Mouse (Mus musculus) liver, embryonic 18 days (tissue): ENCODE measurements around the gene Mtfp1. TPM values are rescaled to one million over a fixed set of nuclear protein-coding genes. Genes with fewer than 3 reads are reported as not detected.

Experiments used
- polyA plus RNA-seq: library from polyadenylated mRNA; depleted of rRNA; stranded (reverse); fragments of >200 nt; gene quantifications from 2 replicates; pipeline ENCODE4 v1.2.3, GENCODE M21; 2012; rRNA removed

Gene Mtfp1
- 13.4 and 13.6 TPM in 2 replicates for polyA plus RNA-seq

DNA sequence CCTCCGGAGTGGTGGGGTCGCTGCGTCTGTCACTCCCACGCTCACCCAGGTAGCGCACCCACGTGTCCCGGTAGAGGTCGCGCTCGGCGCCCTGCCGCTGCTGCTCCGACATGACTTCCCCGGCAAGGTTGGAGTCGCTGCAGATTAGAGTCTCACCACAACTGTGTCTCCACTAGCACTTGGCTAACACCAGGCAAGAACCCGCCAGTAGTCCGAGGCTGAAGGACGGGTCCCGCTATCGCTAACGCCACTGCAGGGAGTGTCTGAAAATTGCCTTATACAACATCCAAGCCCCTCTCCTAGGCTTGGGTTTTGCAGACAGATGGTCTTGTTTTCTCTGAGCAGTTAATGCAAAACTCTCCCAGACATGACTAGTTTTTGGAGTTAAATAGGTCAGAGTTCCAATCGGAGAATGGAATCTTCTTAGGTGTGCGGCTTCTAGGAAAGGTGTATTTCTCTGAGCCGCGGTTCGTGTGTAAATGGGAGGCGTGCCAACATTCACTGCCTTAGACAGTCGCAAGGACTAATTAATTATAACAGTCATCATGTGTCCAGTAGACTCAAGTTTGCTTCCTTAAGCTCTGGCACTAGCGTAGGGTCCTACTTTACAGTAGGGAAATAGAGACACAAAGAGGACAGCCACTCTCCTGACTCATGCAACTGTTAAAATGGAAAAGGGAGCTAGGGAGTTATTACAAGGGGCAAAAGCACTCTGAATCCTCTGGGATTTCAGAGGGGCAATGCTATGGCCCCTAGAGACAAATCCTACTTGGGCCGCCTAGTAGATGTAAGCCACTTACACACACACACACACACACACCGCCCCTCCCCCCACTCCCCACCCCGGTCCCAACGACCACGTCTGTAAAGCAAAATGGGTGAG lies at the start of gene Mtfp1:
Gene Mtfp1 (minus strand): TSS at position 275 of the 883 bp plus-strand sequence.

DNA sequence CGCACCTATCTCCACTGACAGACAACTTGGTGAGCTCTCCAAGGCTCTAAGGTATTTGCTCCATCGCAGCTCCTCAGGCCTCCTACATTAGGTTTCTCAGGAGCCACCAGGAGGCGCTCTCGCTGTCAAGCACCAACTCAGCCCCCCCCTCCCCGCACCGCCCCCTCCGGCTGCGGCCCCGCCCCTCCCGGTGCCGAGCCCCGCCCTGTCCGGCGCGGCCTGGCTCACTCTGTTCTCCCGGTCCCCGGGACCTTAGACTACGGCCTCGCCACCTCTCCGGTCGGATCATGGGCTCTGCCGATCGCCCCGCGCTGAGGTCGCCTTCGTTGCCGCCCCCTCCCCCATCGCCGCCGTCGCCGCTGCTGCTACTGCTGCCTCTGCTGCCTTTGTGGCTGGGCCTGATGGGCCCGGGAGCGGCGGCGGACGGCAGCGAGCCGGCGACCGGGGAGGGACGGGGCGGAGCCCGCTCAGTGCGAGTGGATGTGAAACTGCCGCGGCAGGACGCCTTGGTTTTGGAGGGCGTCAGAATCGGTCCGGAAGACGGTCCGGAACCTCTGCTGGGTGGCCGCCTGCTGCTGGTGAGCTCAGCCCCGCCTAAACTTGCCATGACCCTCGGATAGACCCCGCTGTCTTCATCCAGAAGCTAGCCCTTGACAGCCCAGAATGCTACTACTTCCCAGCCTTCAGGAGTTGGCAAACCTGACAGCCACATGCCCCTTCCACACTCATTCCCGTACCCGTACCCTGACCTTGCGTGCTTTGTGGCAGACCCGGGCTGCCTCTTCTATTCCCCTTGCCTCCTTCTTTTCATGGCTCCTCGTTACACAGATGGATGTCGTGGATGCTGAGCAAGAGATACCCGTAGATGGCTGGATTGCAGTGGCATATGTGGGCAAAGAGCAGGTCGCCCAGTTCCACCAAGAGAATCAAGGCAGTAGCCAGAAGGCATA lies 40.0 kb upstream of the Mtfp1 start, which contains the start of gene Rnf215:
Gene Rnf215 (plus strand): TSS at position 217 of the 950 bp plus-strand sequence.

DNA sequence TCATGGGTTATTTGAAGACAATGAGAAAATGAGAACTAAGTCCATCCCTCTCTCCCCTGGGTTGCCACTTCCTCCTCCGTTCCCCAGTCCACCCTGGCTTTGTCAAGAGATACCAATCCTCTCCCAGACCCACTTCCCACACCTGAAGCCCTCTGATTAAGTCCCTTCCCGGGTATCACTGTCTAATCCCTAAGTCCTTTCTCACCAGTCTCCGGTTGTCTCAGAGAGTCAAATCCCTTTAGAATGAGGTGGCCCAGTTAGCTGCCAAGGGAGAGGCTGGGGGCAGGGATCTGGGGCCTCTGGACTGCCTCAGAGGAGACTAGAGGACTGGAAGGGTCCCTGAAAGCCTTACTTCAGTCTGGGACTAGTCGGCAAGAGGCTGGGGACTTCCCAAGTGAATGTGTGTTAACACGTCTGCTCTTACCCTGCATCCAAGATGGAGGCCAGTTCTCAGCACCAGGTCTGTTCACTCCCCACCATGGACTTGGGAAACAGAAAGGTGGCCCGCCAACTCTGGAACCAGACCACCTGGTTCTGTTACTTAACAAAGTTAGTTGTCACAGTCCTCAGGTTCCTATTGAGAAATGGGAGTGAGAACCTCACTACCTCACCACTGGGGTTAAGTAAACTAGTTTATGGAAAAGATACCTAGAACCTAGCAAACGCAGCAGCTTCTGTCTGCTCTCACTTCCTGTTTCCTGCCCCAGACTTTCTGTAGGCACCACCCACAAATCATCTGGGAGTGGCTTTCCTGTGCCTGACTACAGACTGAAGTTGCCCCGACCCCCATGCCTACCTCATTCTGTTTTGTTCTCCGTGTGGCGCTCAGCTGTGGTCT lies 27.7 kb upstream of the Mtfp1 start, which contains the start of gene Sec14l2:
Gene Sec14l2 (minus strand): TSS at position 674 of the 838 bp plus-strand sequence.

DNA sequence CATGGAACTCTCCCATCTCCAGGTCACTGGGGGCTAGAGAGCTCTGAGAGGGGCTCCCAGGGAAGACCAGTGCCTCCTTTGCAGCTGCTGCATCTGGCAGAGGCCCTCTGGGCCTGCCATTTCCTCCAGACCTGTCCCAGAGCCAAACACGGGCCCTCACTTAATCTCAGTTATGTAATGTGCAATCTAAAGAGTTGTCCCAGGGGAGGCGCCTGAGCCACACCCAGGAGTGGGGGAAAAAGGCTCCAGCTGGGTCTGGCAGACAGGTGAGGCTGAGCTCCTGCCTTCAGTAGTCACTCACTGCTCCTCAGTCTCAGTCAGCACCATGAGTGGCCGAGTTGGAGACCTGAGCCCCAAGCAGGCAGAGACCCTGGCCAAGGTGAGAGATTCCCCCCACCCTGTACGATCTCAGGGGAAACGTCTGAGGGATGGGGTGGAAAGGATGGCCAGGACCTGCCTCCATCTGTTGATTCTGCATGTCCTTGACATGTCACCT lies 30.6 kb downstream of the Mtfp1 start, which contains the start of gene Sec14l3:
Gene Sec14l3 (plus strand): TSS at position 215 of the 496 bp plus-strand sequence.

Other genes starting within 250 kb of the Mtfp1 start
- gene Osbp2, start 231.5 kb downstream of the Mtfp1 start, polyA plus RNA-seq: 0.01 and 0.03 TPM in 2 replicates
- gene 4921536K21Rik, start 200.3 kb downstream of the Mtfp1 start, polyA plus RNA-seq: 0.01 and 0.02 TPM in 2 replicates
- gene Dusp18, start 200.2 kb downstream of the Mtfp1 start, polyA plus RNA-seq: 0.13 and 0.14 TPM in 2 replicates
- 0.34 and 0.35 TPM in 2 replicates for gene Slc35e4, start 180.8 kb downstream of the Mtfp1 start, polyA plus RNA-seq
- gene Tcn2, start 163.3 kb downstream of the Mtfp1 start, polyA plus RNA-seq: 54.0 and 56.8 TPM in 2 replicates
- gene Pes1, start 131.5 kb downstream of the Mtfp1 start, polyA plus RNA-seq: 29.9 and 30.8 TPM in 2 replicates
- not detected in 2 replicates for gene 4930556J24Rik, start 118.7 kb downstream of the Mtfp1 start, polyA plus RNA-seq
- 5.6 and 7.7 TPM in 2 replicates for gene Gal3st1, start 111.8 kb downstream of the Mtfp1 start, polyA plus RNA-seq
- gene Sec14l4, start 64.0 kb downstream of the Mtfp1 start, polyA plus RNA-seq: 9.2 and 11.1 TPM in 2 replicates
- gene Sec14l3, start 30.6 kb downstream of the Mtfp1 start, polyA plus RNA-seq: not detected in 2 replicates
- gene Sec14l2, start 28.0 kb upstream of the Mtfp1 start, polyA plus RNA-seq: 42.8 and 52.5 TPM in 2 replicates
- 6.7 and 6.8 TPM in 2 replicates for gene Rnf215, start 39.8 kb upstream of the Mtfp1 start, polyA plus RNA-seq
- 1.2 and 1.3 TPM in 2 replicates for gene Ccdc157, start 64.8 kb upstream of the Mtfp1 start, polyA plus RNA-seq
- 9.9 and 11.3 TPM in 2 replicates for gene Sf3a1, start 64.9 kb upstream of the Mtfp1 start, polyA plus RNA-seq
- 9.5 and 10.3 TPM in 2 replicates for gene Tbc1d10a, start 91.3 kb upstream of the Mtfp1 start, polyA plus RNA-seq
- gene Castor1, start 122.8 kb upstream of the Mtfp1 start, polyA plus RNA-seq: 1.0 and 1.2 TPM in 2 replicates
- 1.3 and 1.5 TPM in 2 replicates for gene Osm, start 141.0 kb upstream of the Mtfp1 start, polyA plus RNA-seq
- gene Lif, start 162.1 kb upstream of the Mtfp1 start, polyA plus RNA-seq: 0.09 and 0.11 TPM in 2 replicates